Mouse (Mus musculus) myocyte (in vitro differentiated cells): ENCODE measurements at regions not wholly inside any gene's neighbourhood (a gene's known extent, or its start where the extent isn't known, plus 50 kb on each side); places are given as distances from the start of the nearest gene placed in this dataset.

Experiments
- CEBPB ChIP-seq: IDR thresholded peaks from 2 replicates; pipeline ENCODE4 v1.6.1; 2011; ENCODE audit warnings: mild to moderate bottlenecking, moderate library complexity; ENCODE audit not compliant: poor library complexity, insufficient read depth, severe bottlenecking
- E2F4 ChIP-seq: IDR thresholded peaks from one replicate; pipeline ENCODE4 v1.6.1; 2011; ENCODE audit warnings: mild to moderate bottlenecking, control low read depth, moderate library complexity; ENCODE audit not compliant: insufficient read depth
- MAX ChIP-seq: IDR thresholded peaks from one replicate; pipeline ENCODE4 v1.6.1; 2011; ENCODE audit warnings: low read depth, mild to moderate bottlenecking, control low read depth
- MYOD1 ChIP-seq, 3 experiments: IDR thresholded peaks; one replicate each; pipeline ENCODE4 v1.6.1; 2011; ENCODE audit warnings: control low read depth in 2 of 3, low read depth in 2 of 3, mild to moderate bottlenecking in 2 of 3, moderate library complexity in 1 of 3; ENCODE audit not compliant: insufficient read length in 2 of 3, control insufficient read depth in 1 of 3
- MYOG ChIP-seq, 3 experiments: IDR thresholded peaks; one replicate each; pipeline ENCODE4 v1.6.1; 2011; ENCODE audit warnings: control low read depth in 2 of 3, low read depth in 2 of 3, mild to moderate bottlenecking in 2 of 3; ENCODE audit not compliant: insufficient read length in 2 of 3, control insufficient read depth in 1 of 3, insufficient read depth in 1 of 3
- POLR2A ChIP-seq: IDR thresholded peaks from one replicate; pipeline ENCODE4 v1.6.1; 2011; ENCODE audit warnings: low read depth, mild to moderate bottlenecking, control low read depth, moderate library complexity; ENCODE audit not compliant: insufficient read length
- POLR2AphosphoS2 ChIP-seq: IDR thresholded peaks from one replicate; pipeline ENCODE4 v1.6.1; 2011; ENCODE audit warnings: low read depth, control low read depth; ENCODE audit not compliant: insufficient read length
- REST ChIP-seq: IDR thresholded peaks from one replicate; pipeline ENCODE4 v1.6.1; 2011; ENCODE audit warnings: mild to moderate bottlenecking, control low read depth, moderate library complexity; ENCODE audit not compliant: insufficient read depth, insufficient read length
- SRF ChIP-seq: IDR thresholded peaks from one replicate; pipeline ENCODE4 v1.6.1; 2011; ENCODE audit warnings: low read depth; ENCODE audit not compliant: control insufficient read depth, insufficient read length
- TCF12 ChIP-seq: IDR thresholded peaks from one replicate; pipeline ENCODE4 v1.6.1; 2011; ENCODE audit warnings: mild to moderate bottlenecking, control low read depth; ENCODE audit not compliant: poor library complexity, insufficient read depth, severe bottlenecking
- TCF3 ChIP-seq: IDR thresholded peaks from one replicate; pipeline ENCODE4 v1.6.1; 2011; ENCODE audit warnings: low read depth, control low read depth; ENCODE audit not compliant: insufficient read length
- USF1 ChIP-seq: IDR thresholded peaks from one replicate; pipeline ENCODE4 v1.6.1; 2011; ENCODE audit warnings: low read depth, mild to moderate bottlenecking, control low read depth, moderate library complexity

GRCm38 (mm10) chr6:31171831-31172569, 213.1 kb upstream of the Klf14 start:
- no peak for TF ChIP-seq TCF3
- no peak for TF ChIP-seq TCF12
- TF ChIP-seq USF1: no peak
- TF ChIP-seq MYOD1 (IDR thresholded peaks at IDR 0.05; ENCODE audit: control insufficient read depth in 1 of 3, insufficient read length in 2 of 3, low read depth in 2 of 3): no peak
- TF ChIP-seq CEBPB: no peak
- no peak for TF ChIP-seq POLR2A
- no peak for TF ChIP-seq POLR2AphosphoS2
- TF ChIP-seq E2F4: no peak
- no peak for TF ChIP-seq MYOG (IDR thresholded peaks at IDR 0.05; ENCODE audit: control insufficient read depth in 1 of 3, insufficient read depth in 1 of 3, insufficient read length in 2 of 3, low read depth in 2 of 3)
- no peak for TF ChIP-seq MAX
- TF ChIP-seq SRF: no peak
- no peak for TF ChIP-seq REST
